Mouse (Mus musculus): ENCODE data around the gene Hinfp. TPM values are rescaled to one million over a fixed set of nuclear protein-coding genes. Genes with fewer than 3 reads are reported as not detected.

Hinfp gene
- polyA plus RNA-seq (2014; fragmentation: Nextera tagmentation; extraction: Ambion mirVana), result 23.6 and 26.9 TPM in 2 replicates

GRCm38 (mm10) chr9:44305466-44306079 lies at the start of gene Hinfp:
TSS of gene Hinfp (minus strand) at chr9:44305671.
- Histone ChIP-seq H3K27ac (ENCODE audit: low read depth, low read length) (0 out of 2 replicates have a peak within 1 kb of the TSS, but pooled peaks have one; percentile 28), H3K9me3 (ENCODE audit: control insufficient read depth, low read length) (no peaks in the 10 kb centered on the region)
- under 1% methylated on average over 54 of the region's 54 CpGs for WGBS

GRCm38 (mm10) chr9:44353142-44353541 lies 47.7 kb upstream of the Hinfp start:
- Histone ChIP-seq H3K4me2 (ENCODE audit: low read depth) (no peak overlapping the region), H3K4me1 (ENCODE audit: control insufficient read depth, insufficient read depth, low read length) (no peaks in the 10 kb centered on the region), H3K27ac (ENCODE audit: low read depth, low read length) (no peak overlapping the region), H3K27me3 (ENCODE audit: control insufficient read depth, insufficient read depth, low read length) (no peaks in the 10 kb centered on the region), H3K9me3 (ENCODE audit: control insufficient read depth, low read length) (no peaks in the 10 kb centered on the region), H3K4me3 (ENCODE audit: low read depth, low read length) (no peak overlapping the region), H3K9ac (ENCODE audit: low read length) (no peak overlapping the region), H3K36me3 (ENCODE audit: control insufficient read depth, insufficient read depth, low read length) (peaks cover 29% of the 10 kb centered on the region)
- no peak for DNase-seq (ENCODE audit: low spot score)
- 90% methylated on average over 6 of the region's 6 CpGs for WGBS
- no peak for ATAC-seq (ENCODE audit: insufficient read depth, low FRiP score, low TSS enrichment)

More at GRCm38 (mm10) chr9:44305466-44306079, at the start of gene Hinfp:
- H3K27me3 ChIP-seq (ENCODE audit: control insufficient read depth, insufficient read depth, low read length), result no peaks in the 10 kb centered on the region
- peak; percentile 99 for ATAC-seq (ENCODE audit: insufficient read depth, low FRiP score, low TSS enrichment)
- peak within 1 kb of the TSS; percentile 55 for H3K4me2 ChIP-seq (ENCODE audit: low read depth)
- H3K36me3 ChIP-seq (ENCODE audit: control insufficient read depth, insufficient read depth, low read length), result 0 out of 2 replicates have a peak, but pooled peaks cover 2% of the 10 kb centered on the region
- peak; percentile 99 for DNase-seq (ENCODE audit: low spot score)
- H3K4me1 ChIP-seq (ENCODE audit: control insufficient read depth, insufficient read depth, low read length), result peaks cover 6% of the 10 kb centered on the region; the same call in 1 of the 2 replicates
- peak within 1 kb of the TSS; percentile 77 for H3K4me3 ChIP-seq (ENCODE audit: low read depth, low read length)
- H3K9ac ChIP-seq (ENCODE audit: low read length), result peak within 1 kb of the TSS; percentile 79

GRCm38 (mm10) chr9:44352337-44352736 lies 46.9 kb upstream of the Hinfp start:
- no peaks in the 10 kb centered on the region for H3K9me3 ChIP-seq (ENCODE audit: control insufficient read depth, low read length)
- ATAC-seq (ENCODE audit: insufficient read depth, low FRiP score, low TSS enrichment) (no peak), DNase-seq (ENCODE audit: low spot score) (no peak)
- no peak overlapping the region for H3K27ac ChIP-seq (ENCODE audit: low read depth, low read length)
- H3K4me2 ChIP-seq (ENCODE audit: low read depth), result no peak overlapping the region
- WGBS, result 92% methylated on average over 10 of the region's 10 CpGs
- H3K27me3 ChIP-seq (ENCODE audit: control insufficient read depth, insufficient read depth, low read length), result no peaks in the 10 kb centered on the region
- H3K4me1 ChIP-seq (ENCODE audit: control insufficient read depth, insufficient read depth, low read length), result no peaks in the 10 kb centered on the region
- no peak overlapping the region for H3K4me3 ChIP-seq (ENCODE audit: low read depth, low read length)
- peaks cover 31% of the 10 kb centered on the region for H3K36me3 ChIP-seq (ENCODE audit: control insufficient read depth, insufficient read depth, low read length)
- no peak overlapping the region for H3K9ac ChIP-seq (ENCODE audit: low read length)

- H3K4me1 ChIP-seq (ENCODE audit: control insufficient read depth, insufficient read depth, low read length), result no peaks in the 10 kb centered on the region
- peaks cover 30% of the 10 kb centered on the region for H3K36me3 ChIP-seq (ENCODE audit: control insufficient read depth, insufficient read depth, low read length)
- DNase-seq (ENCODE audit: low spot score) (no peak), ATAC-seq (ENCODE audit: insufficient read depth, low FRiP score, low TSS enrichment) (no peak)
- H3K27me3 ChIP-seq (ENCODE audit: control insufficient read depth, insufficient read depth, low read length), result no peaks in the 10 kb centered on the region
- H3K4me2 ChIP-seq (ENCODE audit: low read depth), result no peak overlapping the region
- no peak overlapping the region for H3K4me3 ChIP-seq (ENCODE audit: low read depth, low read length)
- no peak overlapping the region for H3K27ac ChIP-seq (ENCODE audit: low read depth, low read length)
- WGBS, result 93% methylated on average over 4 of the region's 4 CpGs
- H3K9me3 ChIP-seq (ENCODE audit: control insufficient read depth, low read length), result no peaks in the 10 kb centered on the region
- H3K9ac ChIP-seq (ENCODE audit: low read length), result no peak overlapping the region
Observed at GRCm38 (mm10) chr9:44351396-44351795, 45.9 kb upstream of the Hinfp start.

GRCm38 (mm10) chr9:44348546-44348945 lies 43.1 kb upstream of the Hinfp start:
- peaks cover 14% of the 10 kb centered on the region for H3K36me3 ChIP-seq (ENCODE audit: control insufficient read depth, insufficient read depth, low read length)
- no peak for ATAC-seq (ENCODE audit: insufficient read depth, low FRiP score, low TSS enrichment)
- H3K4me2 ChIP-seq (ENCODE audit: low read depth), result no peak overlapping the region
- no peaks in the 10 kb centered on the region for H3K9me3 ChIP-seq (ENCODE audit: control insufficient read depth, low read length)
- no peak overlapping the region for H3K9ac ChIP-seq (ENCODE audit: low read length)
- H3K4me1 ChIP-seq (ENCODE audit: control insufficient read depth, insufficient read depth, low read length), result no peaks in the 10 kb centered on the region
- no peaks in the 10 kb centered on the region for H3K27me3 ChIP-seq (ENCODE audit: control insufficient read depth, insufficient read depth, low read length)
- no peak for DNase-seq (ENCODE audit: low spot score)
- H3K27ac ChIP-seq (ENCODE audit: low read depth, low read length), result no peak overlapping the region
- WGBS, result 98% methylated on average over 4 of the region's 4 CpGs
- H3K4me3 ChIP-seq (ENCODE audit: low read depth, low read length), result no peak overlapping the region

- Histone ChIP-seq H3K4me2 (ENCODE audit: low read depth) (no peak overlapping the region), H3K4me3 (ENCODE audit: low read depth, low read length) (no peak overlapping the region), H3K36me3 (ENCODE audit: control insufficient read depth, insufficient read depth, low read length) (peaks cover 14% of the 10 kb centered on the region), H3K27me3 (ENCODE audit: control insufficient read depth, insufficient read depth, low read length) (no peaks in the 10 kb centered on the region), H3K27ac (ENCODE audit: low read depth, low read length) (no peak overlapping the region), H3K9me3 (ENCODE audit: control insufficient read depth, low read length) (no peaks in the 10 kb centered on the region), H3K9ac (ENCODE audit: low read length) (no peak overlapping the region), H3K4me1 (ENCODE audit: control insufficient read depth, insufficient read depth, low read length) (peaks cover 4% of the 10 kb centered on the region; the same call in 1 of the 2 replicates)
- 88% methylated on average over 4 of the region's 4 CpGs for WGBS
- ATAC-seq (ENCODE audit: insufficient read depth, low FRiP score, low TSS enrichment) (no peak), DNase-seq (ENCODE audit: low spot score) (no peak)
Observed at GRCm38 (mm10) chr9:44347621-44348020, 42.1 kb upstream of the Hinfp start.

GRCm38 (mm10) chr9:44347166-44347565 lies 41.7 kb upstream of the Hinfp start:
- 93% methylated on average over 9 of the region's 9 CpGs for WGBS
- no peak overlapping the region for H3K4me2 ChIP-seq (ENCODE audit: low read depth)
- H3K9me3 ChIP-seq (ENCODE audit: control insufficient read depth, low read length), result no peaks in the 10 kb centered on the region
- H3K4me1 ChIP-seq (ENCODE audit: control insufficient read depth, insufficient read depth, low read length), result peaks cover 4% of the 10 kb centered on the region; the same call in 1 of the 2 replicates
- no peak overlapping the region for H3K9ac ChIP-seq (ENCODE audit: low read length)
- ATAC-seq (ENCODE audit: insufficient read depth, low FRiP score, low TSS enrichment) (no peak), DNase-seq (ENCODE audit: low spot score) (no peak)
- H3K27ac ChIP-seq (ENCODE audit: low read depth, low read length), result no peak overlapping the region
- H3K4me3 ChIP-seq (ENCODE audit: low read depth, low read length), result no peak overlapping the region
- no peaks in the 10 kb centered on the region for H3K27me3 ChIP-seq (ENCODE audit: control insufficient read depth, insufficient read depth, low read length)
- H3K36me3 ChIP-seq (ENCODE audit: control insufficient read depth, insufficient read depth, low read length), result peaks cover 12% of the 10 kb centered on the region

GRCm38 (mm10) chr9:44345570-44346433 lies 40.3 kb upstream of the Hinfp start:
- WGBS, result 92% methylated on average over 6 of the region's 6 CpGs
- H3K9me3 ChIP-seq (ENCODE audit: control insufficient read depth, low read length), result no peaks in the 10 kb centered on the region
- no peak overlapping the region for H3K27ac ChIP-seq (ENCODE audit: low read depth, low read length)
- no peak overlapping the region for H3K4me3 ChIP-seq (ENCODE audit: low read depth, low read length)
- H3K36me3 ChIP-seq (ENCODE audit: control insufficient read depth, insufficient read depth, low read length), result peaks cover 12% of the 10 kb centered on the region
- peaks cover 4% of the 10 kb centered on the region; the same call in 1 of the 2 replicates for H3K4me1 ChIP-seq (ENCODE audit: control insufficient read depth, insufficient read depth, low read length)
- no peak for DNase-seq (ENCODE audit: low spot score)
- H3K9ac ChIP-seq (ENCODE audit: low read length), result no peak overlapping the region
- H3K27me3 ChIP-seq (ENCODE audit: control insufficient read depth, insufficient read depth, low read length), result no peaks in the 10 kb centered on the region
- no peak overlapping the region for H3K4me2 ChIP-seq (ENCODE audit: low read depth)
- no peak for ATAC-seq (ENCODE audit: insufficient read depth, low FRiP score, low TSS enrichment)

Measured in neural tube, embryonic 11.5 days (tissue).